Mouse (Mus musculus) mouse embryonic stem cell (cell line): ENCODE data around the gene Selenon.

ENCODE experiments used
- in situ Hi-C, 2 experiments: fragments of 300-500 bp; cut with MboI; formaldehyde crosslinking; loops; 1 replicate in 1 of 2; 3 replicates in 1 of 2; pipeline ENCODE4 v1.14.3; 2019 to 2020; ENCODE audit warnings: low sequenced_read_pairs in 2 of 2, low pct_unique_long_range_greater_than_20kb in 1 of 2, mixed read lengths in 1 of 2; ENCODE audit not compliant: unreplicated experiment in 1 of 2

The Selenon gene

DNA sequence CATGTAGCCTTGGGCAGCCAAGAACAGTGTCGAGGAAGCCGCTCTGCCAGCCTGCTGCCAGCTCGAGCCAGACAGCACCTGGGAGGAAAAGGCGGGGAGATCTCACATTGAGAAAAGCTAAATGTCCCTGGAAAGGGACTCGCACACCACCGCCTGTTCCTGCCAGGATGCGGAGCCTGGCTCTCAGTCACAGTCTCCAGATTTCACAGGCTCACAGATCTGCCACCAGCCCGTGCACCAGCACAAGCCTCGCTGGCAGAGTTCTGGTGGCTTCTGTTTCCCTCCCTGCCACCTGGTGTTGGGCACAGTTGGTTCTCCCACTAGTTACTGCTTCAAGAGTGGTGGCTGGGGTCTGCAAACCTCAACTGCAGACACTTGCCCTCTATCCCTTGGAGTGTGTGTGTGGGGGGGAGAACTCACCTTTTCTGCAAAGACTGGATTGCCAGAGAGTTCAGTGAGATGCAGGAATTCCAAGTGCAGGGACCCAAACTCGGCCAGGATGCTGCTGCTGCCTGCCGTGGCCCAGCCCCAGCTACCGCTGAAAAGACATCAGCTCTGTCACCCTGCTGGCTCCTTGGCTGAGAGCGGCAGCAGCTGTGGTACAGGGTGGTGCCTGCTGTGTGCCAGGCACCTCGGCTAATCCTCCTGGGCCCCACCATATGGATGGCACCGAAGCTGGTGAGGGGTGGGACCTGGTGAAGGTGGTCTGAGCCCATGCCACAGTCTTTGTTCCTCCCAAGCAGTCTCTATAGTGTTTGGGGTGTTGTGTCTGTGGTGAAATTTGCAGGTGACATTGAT, 28.6 kb upstream of the Selenon start:
- in situ Hi-C loops = no loop called here

- in situ Hi-C loops = no loop called here
These were observed 27.7 kb upstream of the Selenon start for GRCm38 (mm10) chr4:134579620-134580019.

GRCm38 (mm10) chr4:134579212-134579611, 27.2 kb upstream of the Selenon start:
- in situ Hi-C loops = no loop called here

GRCm38 (mm10) chr4:134578407-134578806, 26.4 kb upstream of the Selenon start:
- in situ Hi-C loops = no loop called here

DNA sequence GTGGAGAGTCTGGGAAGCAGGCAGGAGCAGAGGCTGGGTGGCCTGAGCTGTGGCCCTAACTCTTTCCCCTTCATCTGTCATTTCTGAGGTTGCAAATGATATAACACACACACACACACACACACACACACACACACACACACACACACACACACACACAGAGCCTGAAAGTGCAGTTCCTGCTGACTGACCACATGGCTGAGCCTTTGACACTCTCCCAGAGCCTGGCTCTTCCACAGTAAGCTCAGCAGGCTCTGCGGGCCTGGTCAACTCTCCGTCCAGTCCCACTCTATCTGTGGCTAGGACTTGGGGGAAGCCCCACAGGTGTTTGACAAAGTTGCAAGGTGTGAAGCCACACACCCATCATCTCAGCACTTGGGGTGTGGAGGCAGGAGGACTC, 25.3 kb upstream of the Selenon start:
- in situ Hi-C loops = no loop called here

DNA sequence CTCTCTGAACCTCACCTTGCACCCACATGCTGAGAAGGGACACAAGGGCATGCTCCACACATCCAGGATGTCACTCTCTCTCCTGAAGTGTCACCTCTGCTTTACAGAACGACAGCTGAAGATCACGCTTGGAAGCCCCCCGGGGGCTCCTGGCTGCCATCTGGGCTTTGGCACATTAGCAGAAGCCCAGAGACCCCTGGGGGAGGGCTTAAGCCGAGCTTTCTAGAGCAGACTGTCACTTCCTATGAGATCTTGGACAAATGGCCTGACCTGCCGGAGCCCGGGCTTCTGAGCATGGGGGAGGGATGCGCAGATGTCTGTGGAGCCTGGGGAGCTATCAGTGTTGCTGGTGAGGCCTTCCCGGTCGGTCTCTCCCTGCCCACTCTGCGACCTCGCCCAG, 23.5 kb upstream of the Selenon start:
- in situ Hi-C loops = no loop called here

DNA sequence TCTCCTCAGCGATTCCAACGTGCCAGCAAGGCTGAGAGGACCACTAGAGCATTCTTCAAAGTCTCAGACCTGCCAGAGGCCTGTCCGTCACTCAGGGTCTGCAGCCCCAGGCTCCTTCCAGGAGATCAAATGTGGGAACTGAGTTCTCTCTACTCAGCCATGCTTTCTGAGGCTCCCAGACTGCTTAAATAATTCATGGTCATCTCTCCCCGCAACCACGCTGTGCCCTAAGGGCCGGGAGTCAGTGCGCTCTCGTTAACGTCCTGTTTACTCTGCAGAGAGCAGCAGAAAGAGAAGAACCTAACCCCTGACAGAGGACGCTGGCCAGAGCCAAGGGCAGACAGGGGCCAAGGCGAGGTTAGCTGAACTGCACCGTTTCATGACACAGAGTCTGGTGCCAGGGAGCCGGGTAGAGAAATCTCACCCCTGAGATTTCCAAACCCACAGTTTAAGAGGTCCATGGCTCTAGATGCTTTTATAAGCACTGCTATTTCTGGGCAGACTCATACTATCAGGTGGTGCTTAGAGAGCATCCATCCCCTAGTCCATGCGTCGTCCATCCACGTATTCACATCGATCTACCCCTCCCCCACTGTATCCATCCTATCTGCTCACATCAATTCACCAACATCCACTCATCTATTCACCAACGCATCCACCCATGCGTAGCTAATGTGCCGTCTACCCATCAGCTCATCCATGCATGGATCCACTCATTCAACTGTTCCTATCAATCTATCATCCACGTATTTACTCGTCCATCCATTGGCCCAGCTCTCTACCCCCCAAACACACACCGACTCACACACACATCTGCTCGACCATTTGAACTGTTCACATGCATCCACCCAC, 20.7 kb upstream of the Selenon start:
- in situ Hi-C loops = no loop called here

DNA sequence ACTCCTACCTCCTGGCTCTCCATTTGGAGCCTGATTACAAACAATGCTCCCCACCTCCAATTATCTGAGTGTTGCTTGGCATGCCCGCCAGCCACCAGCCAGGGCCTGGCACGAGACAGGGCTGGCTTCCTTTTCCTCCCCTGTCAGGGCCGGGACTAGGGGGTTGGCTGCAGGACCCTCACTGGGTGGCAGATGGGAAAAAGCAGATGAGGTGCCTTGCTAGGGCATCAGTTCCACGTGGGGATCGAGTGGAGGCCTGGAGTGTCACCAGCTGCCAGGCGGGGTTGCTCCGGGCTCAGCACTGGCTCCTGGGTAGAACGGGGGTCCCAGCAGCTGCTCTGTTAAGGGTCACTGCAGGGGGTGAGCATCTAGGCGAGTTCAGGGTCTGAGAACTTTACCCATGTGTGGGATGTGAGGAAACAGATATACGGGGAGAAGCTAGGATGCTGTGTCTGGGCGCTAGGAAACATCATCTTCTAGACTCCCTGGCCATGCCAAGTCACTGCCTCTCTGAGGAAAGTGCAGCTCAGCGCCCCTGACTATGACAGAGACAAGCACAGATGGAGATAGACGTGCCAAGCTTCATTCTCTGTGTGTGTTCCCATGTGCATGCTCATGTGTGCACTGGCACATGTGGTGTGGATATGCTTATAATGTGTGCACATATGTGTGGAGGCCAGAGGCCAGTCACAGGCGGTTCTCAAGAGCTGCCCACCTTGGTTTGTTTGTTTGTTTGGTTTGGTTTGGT, 18.9 kb upstream of the Selenon start:
- in situ Hi-C loops = no loop called here

DNA sequence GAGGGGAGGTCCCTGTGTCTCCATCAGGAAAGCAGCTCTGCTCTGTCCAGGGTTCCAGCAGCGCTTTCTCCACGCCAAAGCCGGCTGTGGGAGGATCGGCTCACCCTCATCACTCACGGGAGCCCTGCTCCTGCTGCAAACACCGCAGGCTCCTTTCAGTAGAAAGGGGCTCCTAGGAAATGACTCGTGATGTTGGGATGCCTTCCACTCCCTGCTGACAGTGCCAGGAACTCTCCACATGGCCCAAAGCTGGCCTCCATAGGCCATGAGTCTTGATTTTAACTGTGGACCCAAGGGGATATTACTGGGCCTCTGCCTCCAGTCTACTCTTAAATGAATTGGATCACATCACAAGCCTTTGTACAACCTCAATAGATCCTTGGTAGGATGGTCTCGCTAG, 17.9 kb upstream of the Selenon start:
- in situ Hi-C loops = no loop called here

- in situ Hi-C loops = no loop called here
These were observed 17.2 kb upstream of the Selenon start for GRCm38 (mm10) chr4:134569205-134569604.

- in situ Hi-C loops = no loop called here
These were observed 15.6 kb upstream of the Selenon start for GRCm38 (mm10) chr4:134567377-134568226.

GRCm38 (mm10) chr4:134564093-134564492, 12.1 kb upstream of the Selenon start:
- in situ Hi-C loops = no loop called here

GRCm38 (mm10) chr4:134563624-134564023, 11.7 kb upstream of the Selenon start:
- in situ Hi-C loops = no loop called here

GRCm38 (mm10) chr4:134562014-134562413, 10.0 kb upstream of the Selenon start:
- in situ Hi-C loops = no loop called here

DNA sequence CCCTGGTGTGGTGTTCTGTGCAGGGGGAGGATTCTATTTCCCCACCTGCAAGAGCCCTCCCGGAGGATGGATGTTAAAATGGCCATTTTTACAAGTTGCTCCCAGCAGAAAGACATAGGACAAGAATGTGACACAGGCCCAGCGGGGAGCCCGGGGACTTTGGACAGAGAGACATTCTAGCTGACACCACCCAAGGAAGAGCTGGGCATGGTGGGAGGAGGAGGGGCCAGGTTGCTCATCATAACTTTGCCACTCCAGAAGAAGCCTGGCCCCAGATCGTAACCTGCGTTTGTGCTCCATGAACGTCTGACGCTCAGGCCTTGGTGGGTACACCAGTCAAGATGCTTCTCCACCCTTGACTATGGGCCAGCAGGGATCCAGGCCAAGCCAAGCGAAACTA, 8.7 kb upstream of the Selenon start:
- in situ Hi-C loops = no loop called here

- in situ Hi-C loops = no loop called here
These were observed 7.2 kb upstream of the Selenon start for GRCm38 (mm10) chr4:134559154-134559553.

GRCm38 (mm10) chr4:134558570-134559113, 6.7 kb upstream of the Selenon start:
- in situ Hi-C loops = no loop called here

DNA sequence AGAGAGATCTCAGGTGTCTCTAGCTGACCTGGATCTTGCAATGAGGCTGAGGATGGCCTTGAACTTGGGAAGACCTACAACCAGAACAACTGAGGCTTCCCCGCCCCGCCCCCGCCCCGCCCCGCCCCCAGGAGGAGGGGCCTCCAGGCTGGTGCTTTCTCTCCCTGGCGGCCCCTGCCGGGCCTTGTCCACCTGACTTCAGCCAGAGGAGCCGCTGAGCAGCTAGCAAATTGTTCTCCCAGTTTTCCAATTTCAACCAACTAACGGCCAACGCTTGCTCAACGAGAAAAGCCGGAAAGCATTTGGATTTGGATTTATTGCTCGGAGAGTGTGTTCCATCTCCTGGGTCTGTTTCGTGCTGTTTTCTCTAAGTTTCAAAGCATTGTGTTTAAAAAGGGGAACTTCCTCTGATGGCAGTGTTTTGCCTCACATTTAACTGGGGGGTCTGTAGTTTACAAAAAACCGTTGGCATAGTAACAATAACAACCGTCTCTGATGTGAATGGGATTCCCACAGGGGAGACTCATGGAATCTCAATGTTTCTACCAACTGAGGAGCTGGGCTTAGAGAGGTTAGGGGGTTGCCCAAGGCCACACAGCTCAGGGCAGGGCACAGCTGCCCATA, 5.8 kb upstream of the Selenon start:
- in situ Hi-C loops = no loop called here
